Mouse (Mus musculus) cortical plate, adult 2 months (tissue): ENCODE measurements at regions not wholly inside any gene's neighbourhood (a gene's known extent, or its start where the extent isn't known, plus 50 kb on each side); places are given as distances from the start of the nearest gene placed in this dataset.

ENCODE experiments used
- CTCF ChIP-seq: fragments of 200-500 bp; IDR thresholded peaks from 2 replicates; pipeline ENCODE4 v1.5.1; 2011; ENCODE audit warnings: mild to moderate bottlenecking, control low read depth, low read length; ENCODE audit not compliant: insufficient read depth; ENCODE audit errors: extremely low read depth
- POLR2A ChIP-seq: fragments of 200-500 bp; IDR thresholded peaks from 2 replicates; pipeline ENCODE4 v1.6.1; 2011; ENCODE audit warnings: mild to moderate bottlenecking, low read length, control low read depth; ENCODE audit not compliant: insufficient read depth; ENCODE audit errors: extremely low read depth

DNA sequence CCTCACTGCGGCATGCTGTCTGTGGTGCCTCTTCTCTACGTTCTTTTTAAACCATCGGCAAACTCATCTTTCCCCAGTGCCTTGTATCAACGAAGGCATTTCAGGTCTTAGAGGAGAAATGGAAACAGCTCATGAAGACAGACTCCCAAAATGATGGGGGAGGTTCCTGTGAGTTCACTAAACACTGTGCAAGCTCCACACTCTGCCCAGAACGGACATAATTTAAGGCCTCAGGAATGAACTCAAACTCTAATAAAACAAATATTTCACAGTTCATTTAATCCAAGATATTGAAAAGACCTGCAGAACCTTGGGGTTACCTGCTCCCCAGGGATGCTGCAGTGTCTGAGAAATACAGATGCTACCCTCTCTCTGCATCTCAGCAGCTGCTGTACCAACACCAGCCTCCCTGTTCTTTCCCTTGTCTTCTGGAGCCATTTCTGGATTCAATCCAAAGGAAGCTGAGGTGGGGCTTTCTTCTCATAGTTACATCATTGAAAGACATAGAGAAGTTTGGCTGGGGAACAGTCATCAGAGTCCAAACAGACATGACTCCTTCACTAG lies 217.4 kb downstream of the Tox3 start:
- no peak for TF ChIP-seq POLR2A
- TF ChIP-seq CTCF, result no peak
